Mouse (Mus musculus): ENCODE measurements around the gene Lig1. TPM values are rescaled to one million over a fixed set of nuclear protein-coding genes. Genes with fewer than 3 reads are reported as not detected.
A peak's percentile ranks its signal among the peaks of the same experiment; 100 is the strongest.

Lig1 gene
- total RNA-seq (2015) (113 and 128 TPM in 2 replicates), total RNA-seq (2017) (76.5 and 96.9 TPM in 2 replicates)

DNA sequence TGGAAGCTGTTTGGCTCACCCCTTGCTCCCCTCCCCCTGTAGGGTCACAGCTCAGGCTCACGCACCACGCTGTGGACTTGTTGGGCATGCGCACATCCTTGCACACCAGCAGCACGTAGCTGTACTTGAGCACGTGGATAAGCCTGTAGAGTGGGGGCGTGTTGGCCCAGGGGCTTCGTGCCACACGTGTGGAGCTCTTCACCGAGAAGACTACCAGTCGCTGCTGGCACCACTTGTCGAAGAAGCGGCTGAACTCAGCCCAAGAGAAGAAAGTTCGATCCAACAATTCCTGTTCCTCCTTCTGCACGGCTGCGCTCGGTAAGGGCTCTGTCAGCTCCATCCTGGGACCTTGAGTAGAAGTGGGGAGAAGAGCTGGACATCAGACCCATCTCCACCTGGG is at the start of gene Lig1:
Gene Lig1 (plus strand): TSS at position 203 of the 400 bp plus-strand sequence.
- no peak for ATAC-seq (replicated peaks; ENCODE audit: poor library complexity)

DNA sequence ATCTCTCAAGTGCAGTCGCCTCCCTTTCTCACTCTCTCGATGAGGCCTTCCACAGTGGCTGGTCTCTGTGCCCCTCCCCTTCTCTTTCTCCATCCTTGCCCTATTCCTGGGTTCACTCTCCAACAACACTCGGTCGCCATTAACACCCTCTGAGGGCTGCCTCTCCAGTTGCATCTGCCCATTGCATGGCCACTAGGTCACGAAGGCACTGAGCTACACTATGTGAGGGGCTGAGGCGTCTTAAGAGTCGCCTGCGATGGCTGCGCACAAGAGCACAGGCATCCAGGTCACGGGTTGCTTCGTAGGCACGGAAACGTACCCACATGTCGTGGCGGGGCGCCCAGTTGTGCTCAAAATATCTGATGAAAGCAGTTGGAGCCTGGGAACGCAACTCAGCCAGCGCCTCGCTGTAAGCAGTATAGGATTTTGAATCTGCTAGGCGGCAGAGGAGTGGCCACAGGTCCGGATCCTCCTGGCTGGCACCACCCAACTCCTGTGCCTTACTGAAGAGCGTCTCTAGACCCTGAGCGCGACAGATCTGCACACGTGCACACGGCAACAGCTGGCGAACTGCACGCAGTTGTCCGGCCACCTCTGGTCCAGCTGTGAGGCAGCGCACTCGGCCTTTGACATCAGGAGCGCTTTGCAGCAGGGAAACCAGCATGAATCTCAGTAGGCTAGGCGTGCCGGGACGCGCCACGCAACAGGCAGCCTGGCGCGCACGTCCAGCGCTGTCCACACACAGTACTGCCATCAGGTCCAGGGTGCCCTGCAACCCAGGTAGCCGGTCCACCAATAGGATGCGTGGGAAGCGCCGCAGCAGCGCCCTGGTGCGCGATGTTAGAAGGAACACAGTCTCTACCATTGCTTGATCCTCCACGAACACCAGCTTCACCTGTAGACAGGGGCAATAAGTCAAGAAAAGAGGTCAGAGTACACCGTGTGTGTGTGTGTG is 16.1 kb upstream of the Lig1 start:
- no peak for ATAC-seq (replicated peaks; ENCODE audit: poor library complexity)

DNA sequence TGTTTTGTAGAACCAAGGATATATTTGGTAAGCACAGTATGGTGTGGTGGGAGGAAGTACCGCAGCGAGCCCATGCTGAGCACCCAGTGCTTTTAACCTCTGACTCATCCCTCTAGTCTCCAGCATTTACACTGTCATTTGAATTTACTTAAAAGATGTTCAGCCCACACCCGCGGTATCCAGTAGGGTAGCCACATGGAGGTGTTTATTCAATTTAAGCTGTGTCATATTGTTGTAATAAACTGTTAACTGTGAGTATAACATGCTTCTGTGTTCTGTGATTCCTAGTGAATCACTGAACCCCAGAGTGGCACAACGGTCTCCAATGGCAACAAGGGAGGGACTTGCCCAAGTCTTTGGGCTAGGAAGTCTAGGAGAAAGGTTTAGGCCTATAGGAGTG is 13.2 kb upstream of the Lig1 start:
- ATAC-seq (replicated peaks; ENCODE audit: poor library complexity): no peak

- ATAC-seq (replicated peaks; ENCODE audit: poor library complexity): no peak
Measured at GRCm38 (mm10) chr7:13264396-13264795, 12.7 kb upstream of the Lig1 start.

DNA sequence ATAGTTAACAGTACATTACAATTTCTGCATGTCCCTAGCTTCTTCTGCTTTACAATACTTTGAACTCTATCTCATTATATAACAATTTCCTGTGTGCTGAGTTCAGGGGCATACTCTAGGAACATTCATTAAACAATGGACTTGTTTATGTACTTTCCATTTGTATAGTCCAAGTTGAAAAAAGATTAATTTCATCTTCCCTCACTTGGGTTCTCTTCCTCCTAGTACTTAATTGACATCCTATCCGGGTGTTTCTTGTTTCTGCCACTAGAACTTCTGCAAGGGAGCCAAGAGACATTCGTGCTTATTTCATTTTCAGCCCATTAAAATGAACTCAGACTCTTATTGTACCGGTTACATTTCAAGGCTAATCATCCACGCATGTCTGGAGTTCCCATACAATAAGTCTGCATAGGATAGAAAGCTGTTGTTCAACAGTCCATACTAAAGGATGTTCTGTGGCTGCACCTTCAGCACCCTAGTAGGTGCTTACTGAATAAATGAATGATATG is 8.3 kb upstream of the Lig1 start:
- no peak for ATAC-seq (replicated peaks; ENCODE audit: poor library complexity)

DNA sequence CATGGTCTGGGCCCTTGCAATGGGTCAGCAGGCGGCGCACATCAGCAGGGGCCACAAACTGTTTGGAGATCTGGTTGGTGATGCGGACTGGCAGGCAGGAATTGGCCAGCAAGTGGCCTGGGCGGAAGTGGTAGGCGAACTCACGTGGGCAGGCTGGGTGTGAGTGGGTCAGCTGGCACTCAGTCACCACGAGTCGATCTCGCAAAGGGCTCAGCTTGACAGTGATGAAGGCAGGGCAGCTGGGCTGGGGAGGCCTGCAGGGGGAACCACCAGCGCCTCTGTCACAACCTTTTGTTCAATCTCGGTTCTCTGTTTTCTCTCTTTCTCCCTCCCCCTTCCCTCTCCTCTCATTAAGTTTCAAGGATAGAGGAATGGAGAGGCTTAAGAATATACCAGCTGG is 7.7 kb upstream of the Lig1 start:
- no peak for ATAC-seq (replicated peaks; ENCODE audit: poor library complexity)

DNA sequence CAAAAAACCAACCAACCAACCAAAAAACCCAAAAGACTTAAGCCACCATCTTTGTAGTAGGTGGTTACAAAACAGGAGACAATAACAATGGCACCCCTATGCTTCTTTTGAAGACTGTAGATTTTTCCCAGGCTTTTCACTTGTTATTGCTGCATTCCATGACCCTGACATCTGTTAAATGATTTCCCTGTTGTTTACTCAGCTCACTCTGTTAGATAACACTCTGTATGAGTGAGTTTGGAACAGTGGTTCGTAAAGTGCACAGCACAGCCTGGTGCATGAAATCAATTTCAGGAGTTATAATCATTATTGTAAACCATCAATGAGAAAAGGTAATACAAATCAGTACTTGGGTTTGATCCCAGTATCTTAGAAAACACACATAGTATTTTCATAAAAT is 5.4 kb upstream of the Lig1 start:
- no peak for ATAC-seq (replicated peaks; ENCODE audit: poor library complexity)

DNA sequence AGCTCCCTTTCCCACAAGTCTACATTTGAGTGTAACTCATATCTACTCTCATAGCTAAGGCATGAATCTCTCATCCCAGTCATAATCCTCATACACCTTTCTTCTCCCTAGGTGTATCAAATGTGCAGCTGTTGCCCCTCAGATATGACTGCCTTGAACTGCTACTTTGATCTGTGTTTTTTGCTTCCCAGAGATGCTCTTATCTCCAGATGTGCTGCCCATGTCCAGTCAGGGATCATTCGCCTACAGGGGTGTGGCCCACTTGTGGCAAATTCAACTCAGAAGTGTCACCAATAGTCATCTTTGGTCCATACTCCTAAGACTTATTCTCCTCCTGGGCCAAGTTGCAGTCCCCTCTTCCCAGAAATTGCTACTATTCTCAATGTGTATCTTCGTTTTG is 750 bp downstream of the Lig1 start:
- ATAC-seq (replicated peaks; ENCODE audit: poor library complexity): no peak

DNA sequence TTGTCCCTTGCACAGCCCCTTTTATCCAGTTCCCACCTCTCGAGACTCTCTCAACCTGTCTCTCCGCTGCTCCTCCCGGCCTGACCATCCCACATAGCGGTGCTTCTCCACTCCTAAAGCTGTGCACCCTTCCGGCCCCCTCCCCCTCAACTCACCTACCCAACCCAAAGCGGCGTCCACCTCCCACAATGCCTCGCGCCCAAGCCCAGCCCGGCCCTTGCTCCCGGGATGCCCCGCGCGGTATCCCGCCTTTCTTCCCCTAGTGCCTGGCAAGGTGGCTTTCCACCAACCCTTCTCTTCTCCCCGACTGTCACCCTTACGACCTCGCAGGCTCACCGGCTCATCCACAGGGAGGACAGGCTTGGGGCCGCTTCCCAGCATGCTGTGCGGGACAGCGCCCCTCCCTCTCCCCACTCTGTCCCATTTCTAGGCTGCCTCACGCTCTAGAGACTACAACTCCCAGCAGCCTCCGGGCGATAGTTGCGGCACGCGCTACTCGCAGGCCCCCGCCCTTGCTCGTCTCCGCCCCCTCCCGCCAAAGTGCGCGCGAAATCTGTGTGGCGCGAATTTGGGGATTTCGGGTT is 1.3 kb downstream of the Lig1 start, which contains the start of gene Zswim9:
Gene Zswim9 (minus strand): TSS at position 414 of the 584 bp plus-strand sequence.
- ATAC-seq (replicated peaks; ENCODE audit: poor library complexity): peak; percentile 94

DNA sequence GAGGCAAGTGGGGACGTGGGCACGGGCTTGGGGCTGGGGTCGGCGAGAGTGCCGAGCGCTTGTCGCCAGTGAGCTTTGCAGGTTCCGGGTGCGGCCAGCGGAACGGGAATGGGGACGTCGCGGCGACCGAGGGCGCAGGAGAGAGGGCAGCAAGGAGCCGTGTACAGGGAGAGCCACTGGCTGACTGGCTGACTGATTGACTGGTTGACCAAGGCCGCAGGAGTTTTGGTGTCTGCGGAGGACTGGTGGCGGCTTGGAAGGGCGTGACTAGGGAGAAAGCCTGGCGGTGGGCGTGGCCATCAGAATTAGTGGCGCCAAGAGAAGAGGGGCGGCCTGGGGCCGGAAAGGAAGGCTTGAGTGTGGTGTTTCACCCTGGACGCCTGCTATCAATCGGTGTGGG is 1.9 kb downstream of the Lig1 start:
- peak; percentile 64 for ATAC-seq (replicated peaks; ENCODE audit: poor library complexity)

- ATAC-seq (replicated peaks; ENCODE audit: poor library complexity): peak; percentile 93
Measured at GRCm38 (mm10) chr7:13288621-13289020, 11.5 kb downstream of the Lig1 start.

DNA sequence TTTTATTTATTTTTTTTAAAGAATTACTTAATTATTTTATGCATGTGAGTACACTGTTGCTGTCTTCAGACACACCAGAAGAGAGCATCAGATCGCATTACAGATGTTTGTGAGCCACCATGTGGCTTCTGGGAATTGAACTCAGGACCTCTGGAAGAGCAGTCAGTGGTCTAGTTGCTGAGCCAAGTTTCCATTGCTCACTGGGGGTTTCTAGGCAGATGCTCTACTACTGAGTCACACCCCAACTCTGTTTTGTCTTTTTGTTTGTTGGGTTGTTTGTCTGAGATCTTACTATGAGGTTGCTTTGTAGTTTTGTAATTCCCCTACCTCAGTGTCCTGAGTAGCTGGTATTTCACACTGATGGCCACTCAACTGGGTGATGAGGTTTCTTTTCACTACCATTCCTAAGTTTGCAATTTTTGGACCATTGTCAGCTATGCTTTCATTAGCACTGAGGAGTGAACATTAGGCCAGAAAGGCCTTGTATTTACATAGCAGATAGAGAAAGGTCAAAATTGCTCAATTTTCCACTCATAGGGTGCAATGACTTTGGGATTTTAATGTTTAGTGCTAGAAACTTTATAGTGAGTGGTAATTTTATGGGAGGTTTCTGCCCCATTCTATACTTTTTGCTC is 13.1 kb downstream of the Lig1 start:
- no peak for ATAC-seq (replicated peaks; ENCODE audit: poor library complexity)

- ATAC-seq (replicated peaks; ENCODE audit: poor library complexity): no peak
Measured at GRCm38 (mm10) chr7:13291370-13291769, 14.3 kb downstream of the Lig1 start.

DNA sequence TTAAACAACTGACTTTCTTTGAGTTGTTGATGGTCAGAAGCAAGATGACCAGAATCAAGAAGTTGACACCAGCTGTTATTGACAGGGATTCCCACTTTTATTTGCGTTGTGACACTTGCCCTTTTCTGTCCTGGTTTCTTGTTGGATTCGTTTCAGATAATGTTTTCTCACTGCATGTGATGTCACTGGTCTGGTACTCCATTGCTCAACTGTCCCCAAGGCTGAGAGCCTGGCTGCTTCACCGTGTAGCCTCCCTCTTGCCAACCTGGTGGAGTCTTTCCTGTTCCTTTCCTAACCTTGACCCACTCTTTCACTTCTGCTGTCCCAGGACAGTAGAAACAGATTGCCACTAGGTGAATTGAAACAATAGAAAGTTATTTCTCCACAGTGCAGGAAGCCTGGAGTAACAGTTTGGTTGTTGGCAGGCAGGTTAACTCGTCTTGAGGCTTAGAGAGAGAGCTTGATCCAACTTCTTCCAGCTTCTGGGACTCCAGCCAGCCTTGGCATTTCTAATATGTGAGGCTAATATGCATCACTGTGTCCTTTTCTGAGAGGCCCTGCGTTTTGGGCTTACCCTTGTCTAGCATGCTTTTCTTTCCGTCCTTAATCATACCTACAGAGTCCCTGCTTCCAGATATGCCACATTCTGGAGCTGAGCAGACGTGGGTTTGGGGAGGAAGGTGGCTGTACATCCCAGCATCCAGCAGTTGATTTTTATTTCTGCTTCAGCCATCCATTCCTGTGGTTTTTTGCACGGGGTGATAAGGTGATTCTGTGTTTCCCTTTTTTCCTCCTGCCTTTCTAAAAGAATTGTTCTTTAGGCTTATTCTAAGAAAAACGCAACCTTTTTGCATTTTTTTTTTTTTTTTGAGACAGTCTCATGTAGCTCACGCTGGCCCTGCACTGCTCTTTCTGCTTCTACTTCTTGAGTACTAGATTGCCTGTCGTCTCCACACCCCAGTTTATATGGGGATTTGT is 17.1 kb downstream of the Lig1 start:
- ATAC-seq (replicated peaks; ENCODE audit: poor library complexity): no peak

DNA sequence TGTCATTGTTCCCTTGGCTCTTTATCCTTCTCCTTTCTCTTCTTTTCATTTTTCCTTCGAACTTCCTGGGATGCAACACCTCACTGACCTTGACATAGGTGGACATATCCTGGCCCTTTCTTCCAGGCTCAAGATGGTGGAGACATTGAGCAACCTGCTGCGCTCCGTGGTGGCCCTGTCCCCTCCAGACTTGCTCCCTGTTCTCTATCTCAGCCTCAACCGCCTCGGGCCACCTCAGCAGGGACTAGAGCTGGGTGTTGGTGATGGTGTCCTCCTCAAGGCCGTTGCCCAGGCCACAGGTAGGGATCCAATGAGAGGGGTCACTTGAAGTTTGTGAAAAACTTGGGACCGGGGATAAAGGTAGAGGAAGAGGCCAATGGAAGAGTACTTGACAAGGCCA is 18.2 kb downstream of the Lig1 start:
- no peak for ATAC-seq (replicated peaks; ENCODE audit: poor library complexity)

GRCm38 (mm10) chr7:13297636-13298035 is 20.6 kb downstream of the Lig1 start:
- no peak for ATAC-seq (replicated peaks; ENCODE audit: poor library complexity)

GRCm38 (mm10) chr7:13298821-13299220 is 21.7 kb downstream of the Lig1 start:
- no peak for ATAC-seq (replicated peaks; ENCODE audit: poor library complexity)

GRCm38 (mm10) chr7:13301643-13302042 is 24.6 kb downstream of the Lig1 start:
- no peak for ATAC-seq (replicated peaks; ENCODE audit: poor library complexity)

DNA sequence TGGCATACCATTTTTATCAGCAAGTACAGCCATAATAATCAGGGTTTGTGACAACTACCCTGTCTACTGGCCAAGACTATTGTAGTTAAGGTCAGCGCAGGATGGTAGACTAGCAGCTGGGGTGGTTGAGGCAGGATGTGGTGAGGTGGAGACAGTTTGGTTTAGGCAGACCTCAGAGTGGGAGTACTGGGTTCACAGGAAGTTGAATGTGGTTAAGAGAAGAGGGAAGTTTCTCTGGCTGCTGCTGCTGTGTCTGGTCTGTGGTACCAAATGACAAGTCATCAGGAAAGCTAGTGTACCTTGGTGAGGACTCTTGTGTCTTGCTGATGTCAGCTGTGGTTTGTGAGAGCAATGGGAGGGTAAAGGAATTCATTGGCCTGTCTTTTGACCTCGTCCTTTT is 25.7 kb downstream of the Lig1 start:
- peak; percentile 96 for ATAC-seq (replicated peaks; ENCODE audit: poor library complexity)

- ATAC-seq (replicated peaks; ENCODE audit: poor library complexity): peak; percentile 37
Measured at GRCm38 (mm10) chr7:13303372-13303771, 26.3 kb downstream of the Lig1 start.
